Mouse (Mus musculus) G1E (cell line): ENCODE data around the gene Tuba8.

Experiments used
- CTCF ChIP-seq: IDR thresholded peaks from 2 replicates; pipeline ENCODE4 v1.5.1; 2012; ENCODE audit warnings: low read depth, low read length, inconsistent platforms, mixed read lengths
- POLR2AphosphoS5 ChIP-seq: IDR thresholded peaks from 2 replicates; pipeline ENCODE4 v1.6.1; 2012; ENCODE audit warnings: low read depth, low read length, inconsistent platforms; ENCODE audit not compliant: insufficient replicate concordance

DNA sequence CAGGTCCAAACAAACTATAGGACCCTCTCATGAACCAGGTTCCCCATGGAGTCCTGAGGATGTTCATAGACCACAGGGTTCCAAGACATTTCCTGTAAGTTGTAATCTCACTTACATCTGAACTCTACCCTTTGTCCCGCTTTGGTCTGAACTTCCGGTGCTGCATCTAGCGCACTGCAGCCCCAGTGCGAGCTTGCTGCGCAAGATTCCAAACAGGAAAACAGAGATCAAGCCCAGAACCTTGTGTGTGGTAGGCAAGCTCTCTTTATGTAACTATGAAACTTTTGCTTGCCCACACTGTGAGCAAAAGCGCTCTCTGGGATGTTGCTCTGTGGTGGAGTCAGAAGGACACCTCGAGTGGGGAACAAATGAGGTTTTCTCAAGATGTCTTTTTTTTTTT lies 7.5 kb downstream of the Tuba8 start:
- TF ChIP-seq CTCF (no peak), POLR2AphosphoS5 (no peak)
